Mouse (Mus musculus): Measurements from ENCODE around the gene Ndufaf8. TPM values are rescaled to one million over a fixed set of nuclear protein-coding genes. Genes with fewer than 3 reads are reported as not detected.
A peak's percentile ranks its signal among the peaks of the same experiment; 100 is the strongest.

Gene Ndufaf8
- polyA plus RNA-seq, 1 experiment from 2014 or later: 153 TPM

- no peak overlapping the region for H3K27ac ChIP-seq (ENCODE audit: low read depth, low read length)
- no peaks in the 10 kb centered on the region for H3K4me1 ChIP-seq (replicated peaks; ENCODE audit: control insufficient read depth, insufficient read depth, low read length)
- ATAC-seq: no peak
- no peak overlapping the region for H3K4me2 ChIP-seq (replicated peaks; ENCODE audit: low read depth)
- no peak overlapping the region for H3K9ac ChIP-seq (ENCODE audit: low read depth, low read length)
- H3K9me3 ChIP-seq (ENCODE audit: control insufficient read depth): no peaks in the 10 kb centered on the region
- no peaks in the 10 kb centered on the region for H3K36me3 ChIP-seq (ENCODE audit: control insufficient read depth, insufficient read depth)
- no peaks in the 10 kb centered on the region for H3K27me3 ChIP-seq (replicated peaks; ENCODE audit: control insufficient read depth, insufficient read depth, low read length)
- 78% methylated on average over 12 of the region's 12 CpGs for WGBS
- TF ChIP-seq CTCF (IDR thresholded peaks at IDR 0.05; ENCODE audit: low read depth): no peak
- H3K4me3 ChIP-seq (ENCODE audit: low read depth, low read length): no peak overlapping the region
Observed at GRCm38 (mm10) chr11:120055953-120056732, 42.6 kb upstream of the Ndufaf8 start.

GRCm38 (mm10) chr11:120060634-120061033 is 38.1 kb upstream of the Ndufaf8 start:
- WGBS: 52% methylated on average over 8 of the region's 8 CpGs
- H3K36me3 ChIP-seq (ENCODE audit: control insufficient read depth, insufficient read depth): peaks cover 16% of the 10 kb centered on the region; the same call in 1 of the 2 replicates
- 0 out of 2 replicates have a peak, but pooled peaks have one; percentile 4 for ATAC-seq
- H3K9me3 ChIP-seq (ENCODE audit: control insufficient read depth): no peaks in the 10 kb centered on the region
- no peak overlapping the region for H3K4me2 ChIP-seq (replicated peaks; ENCODE audit: low read depth)
- no peaks in the 10 kb centered on the region for H3K27me3 ChIP-seq (replicated peaks; ENCODE audit: control insufficient read depth, insufficient read depth, low read length)
- no peak for TF ChIP-seq CTCF (IDR thresholded peaks at IDR 0.05; ENCODE audit: low read depth)
- H3K9ac ChIP-seq (ENCODE audit: low read depth, low read length): no peak overlapping the region
- no peak overlapping the region for H3K27ac ChIP-seq (ENCODE audit: low read depth, low read length)
- no peaks in the 10 kb centered on the region for H3K4me1 ChIP-seq (replicated peaks; ENCODE audit: control insufficient read depth, insufficient read depth, low read length)
- H3K4me3 ChIP-seq (ENCODE audit: low read depth, low read length): no peak overlapping the region

GRCm38 (mm10) chr11:120063326-120063725 is 35.4 kb upstream of the Ndufaf8 start:
- ATAC-seq: no peak
- no peak overlapping the region for H3K9ac ChIP-seq (ENCODE audit: low read depth, low read length)
- no peak overlapping the region for H3K4me3 ChIP-seq (ENCODE audit: low read depth, low read length)
- no peak overlapping the region for H3K4me2 ChIP-seq (replicated peaks; ENCODE audit: low read depth)
- H3K36me3 ChIP-seq (ENCODE audit: control insufficient read depth, insufficient read depth): peaks cover 31% of the 10 kb centered on the region; the same call in 1 of the 2 replicates
- WGBS: 84% methylated on average over 5 of the region's 5 CpGs
- H3K9me3 ChIP-seq (ENCODE audit: control insufficient read depth): no peaks in the 10 kb centered on the region
- H3K4me1 ChIP-seq (replicated peaks; ENCODE audit: control insufficient read depth, insufficient read depth, low read length): no peaks in the 10 kb centered on the region
- H3K27me3 ChIP-seq (replicated peaks; ENCODE audit: control insufficient read depth, insufficient read depth, low read length): no peaks in the 10 kb centered on the region
- no peak for TF ChIP-seq CTCF (IDR thresholded peaks at IDR 0.05; ENCODE audit: low read depth)
- no peak overlapping the region for H3K27ac ChIP-seq (ENCODE audit: low read depth, low read length)

- H3K4me3 ChIP-seq (ENCODE audit: low read depth, low read length): no peak overlapping the region
- no peak overlapping the region for H3K9ac ChIP-seq (ENCODE audit: low read depth, low read length)
- peaks cover 36% of the 10 kb centered on the region; the same call in 1 of the 2 replicates for H3K36me3 ChIP-seq (ENCODE audit: control insufficient read depth, insufficient read depth)
- no peak for ATAC-seq
- TF ChIP-seq CTCF (IDR thresholded peaks at IDR 0.05; ENCODE audit: low read depth): no peak
- no peaks in the 10 kb centered on the region for H3K4me1 ChIP-seq (replicated peaks; ENCODE audit: control insufficient read depth, insufficient read depth, low read length)
- no peak overlapping the region for H3K4me2 ChIP-seq (replicated peaks; ENCODE audit: low read depth)
- no peak overlapping the region for H3K27ac ChIP-seq (ENCODE audit: low read depth, low read length)
- 89% methylated on average over 13 of the region's 13 CpGs for WGBS
- H3K27me3 ChIP-seq (replicated peaks; ENCODE audit: control insufficient read depth, insufficient read depth, low read length): no peaks in the 10 kb centered on the region
- no peaks in the 10 kb centered on the region for H3K9me3 ChIP-seq (ENCODE audit: control insufficient read depth)
Observed at GRCm38 (mm10) chr11:120064006-120064667, 34.6 kb upstream of the Ndufaf8 start.

GRCm38 (mm10) chr11:120064668-120065040 is 34.1 kb upstream of the Ndufaf8 start:
- no peaks in the 10 kb centered on the region for H3K27me3 ChIP-seq (replicated peaks; ENCODE audit: control insufficient read depth, insufficient read depth, low read length)
- no peak overlapping the region for H3K4me3 ChIP-seq (ENCODE audit: low read depth, low read length)
- TF ChIP-seq CTCF (IDR thresholded peaks at IDR 0.05; ENCODE audit: low read depth): no peak
- H3K27ac ChIP-seq (ENCODE audit: low read depth, low read length): no peak overlapping the region
- H3K4me1 ChIP-seq (replicated peaks; ENCODE audit: control insufficient read depth, insufficient read depth, low read length): no peaks in the 10 kb centered on the region
- no peak overlapping the region for H3K4me2 ChIP-seq (replicated peaks; ENCODE audit: low read depth)
- no peaks in the 10 kb centered on the region for H3K9me3 ChIP-seq (ENCODE audit: control insufficient read depth)
- H3K36me3 ChIP-seq (ENCODE audit: control insufficient read depth, insufficient read depth): peaks cover 37% of the 10 kb centered on the region; the same call in 1 of the 2 replicates
- WGBS: 93% methylated on average over 11 of the region's 11 CpGs
- no peak overlapping the region for H3K9ac ChIP-seq (ENCODE audit: low read depth, low read length)
- no peak for ATAC-seq

- Histone ChIP-seq H3K27me3 (replicated peaks; ENCODE audit: control insufficient read depth, insufficient read depth, low read length) (no peaks in the 10 kb centered on the region), H3K36me3 (ENCODE audit: control insufficient read depth, insufficient read depth) (peaks cover 43% of the 10 kb centered on the region; the same call in 1 of the 2 replicates), H3K4me3 (ENCODE audit: low read depth, low read length) (no peak overlapping the region), H3K9ac (ENCODE audit: low read depth, low read length) (no peak overlapping the region), H3K4me2 (replicated peaks; ENCODE audit: low read depth) (no peak overlapping the region), H3K9me3 (ENCODE audit: control insufficient read depth) (no peaks in the 10 kb centered on the region), H3K4me1 (replicated peaks; ENCODE audit: control insufficient read depth, insufficient read depth, low read length) (no peaks in the 10 kb centered on the region), H3K27ac (ENCODE audit: low read depth, low read length) (no peak overlapping the region)
- peak; percentile 88 for TF ChIP-seq CTCF (IDR thresholded peaks at IDR 0.05; ENCODE audit: low read depth)
- WGBS: 36% methylated on average over 10 of the region's 10 CpGs
- peak; percentile 30; the same call in 1 of the 2 replicates for ATAC-seq
Observed at GRCm38 (mm10) chr11:120065291-120065690, 33.4 kb upstream of the Ndufaf8 start.

Data from intestine, postnatal 0 days (tissue).